Mouse (Mus musculus): ENCODE data around the gene B4galnt2. TPM values are rescaled to one million over a fixed set of nuclear protein-coding genes. Genes with fewer than 3 reads are reported as not detected.
A peak's percentile ranks its signal among the peaks of the same experiment; 100 is the strongest.

The B4galnt2 gene
- polyA plus RNA-seq, 1 experiment from 2014 or later = 0.11 TPM

- H3K9ac ChIP-seq (ENCODE audit: low read length) = no peak overlapping the region
- 68% methylated on average over 12 of the region's 12 CpGs for WGBS
- no peaks in the 10 kb centered on the region for H3K9me3 ChIP-seq (ENCODE audit: control insufficient read depth, low read length)
- H3K4me3 ChIP-seq (ENCODE audit: control insufficient read depth in 1 of 2, insufficient read depth in 1 of 2, low read depth in 1 of 2, low read length in 2 of 2) = no peak overlapping the region
- H3K4me2 ChIP-seq (ENCODE audit: low read length) = no peak overlapping the region
- no peaks in the 10 kb centered on the region for H3K4me1 ChIP-seq (ENCODE audit: control insufficient read depth in 2 of 2, insufficient read depth in 2 of 2, low read length in 2 of 2)
- no peaks in the 10 kb centered on the region for H3K36me3 ChIP-seq (ENCODE audit: control insufficient read depth, insufficient read depth, low read length)
- ATAC-seq (ENCODE audit: insufficient number of reproducible peaks, insufficient read depth, low FRiP score, low read depth) = no peak
- H3K27me3 ChIP-seq (ENCODE audit: control insufficient read depth, insufficient read depth, low read length) = peaks cover 37% of the 10 kb centered on the region
- no peak overlapping the region for H3K27ac ChIP-seq (replicated peaks in 1 of 2; ENCODE audit: control insufficient read depth in 1 of 2, insufficient read depth in 1 of 2, low read depth in 2 of 2, low read length in 2 of 2)
Measured at GRCm38 (mm10) chr11:95921991-95922621, 7.4 kb upstream of the B4galnt2 start.

GRCm38 (mm10) chr11:95916426-95916825 lies 1.7 kb upstream of the B4galnt2 start:
- Histone ChIP-seq H3K27ac (replicated peaks in 1 of 2; ENCODE audit: control insufficient read depth in 1 of 2, insufficient read depth in 1 of 2, low read depth in 2 of 2, low read length in 2 of 2) (no peak overlapping the region), H3K4me2 (ENCODE audit: low read length) (no peak overlapping the region), H3K27me3 (ENCODE audit: control insufficient read depth, insufficient read depth, low read length) (peaks cover 66% of the 10 kb centered on the region), H3K4me1 (ENCODE audit: control insufficient read depth in 2 of 2, insufficient read depth in 2 of 2, low read length in 2 of 2) (peaks cover 11 to 18% of the 10 kb centered on the region in 2 experiments), H3K9ac (ENCODE audit: low read length) (no peak overlapping the region), H3K36me3 (ENCODE audit: control insufficient read depth, insufficient read depth, low read length) (no peaks in the 10 kb centered on the region), H3K9me3 (ENCODE audit: control insufficient read depth, low read length) (no peaks in the 10 kb centered on the region), H3K4me3 (ENCODE audit: control insufficient read depth in 1 of 2, insufficient read depth in 1 of 2, low read depth in 1 of 2, low read length in 2 of 2) (no peak overlapping the region)
- 9% methylated on average over 5 of the region's 5 CpGs for whole genome bisulfite sequencing
- no peak for ATAC-seq (ENCODE audit: insufficient number of reproducible peaks, insufficient read depth, low FRiP score, low read depth)

DNA sequence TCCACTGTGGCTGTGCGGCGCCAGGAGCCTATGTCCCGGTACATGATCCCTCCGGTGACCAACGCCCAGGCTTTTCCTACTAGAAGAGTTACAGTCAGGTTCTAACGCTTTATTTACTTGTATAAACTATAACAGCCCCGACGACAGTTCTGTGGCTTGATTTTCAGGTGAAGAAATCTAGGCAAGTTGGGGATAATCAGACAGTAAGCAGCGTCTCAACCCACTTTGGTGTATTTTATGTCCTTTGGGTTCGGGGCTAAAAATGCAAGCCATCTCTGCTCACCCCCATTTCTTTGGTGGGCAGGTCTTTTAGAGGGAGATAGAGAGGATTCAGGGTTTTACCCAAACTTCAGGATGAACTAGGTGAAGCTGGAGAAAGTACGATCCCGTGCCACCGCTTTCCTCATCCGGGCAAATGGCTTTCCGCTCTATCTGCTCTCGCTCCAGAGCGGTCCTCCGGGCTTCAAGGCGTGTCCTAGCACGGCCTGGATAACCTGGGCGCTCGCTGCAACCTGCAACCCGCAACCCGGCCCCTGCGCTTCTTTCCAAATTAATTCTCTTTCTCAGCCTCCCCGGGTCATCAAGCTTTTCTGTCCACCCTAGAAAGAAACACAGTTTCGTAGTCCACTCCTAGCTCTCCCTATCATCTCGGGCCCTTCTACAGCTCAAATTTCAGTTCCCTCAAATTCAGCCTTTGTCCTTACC lies 467 bp upstream of the B4galnt2 start:
- peaks cover 11 to 18% of the 10 kb centered on the region in 2 experiments for H3K4me1 ChIP-seq (ENCODE audit: control insufficient read depth in 2 of 2, insufficient read depth in 2 of 2, low read length in 2 of 2)
- H3K9ac ChIP-seq (ENCODE audit: low read length) = 0 out of 2 replicates have a peak overlapping the region, but pooled peaks have one; percentile 30
- H3K27me3 ChIP-seq (ENCODE audit: control insufficient read depth, insufficient read depth, low read length) = peaks cover 63% of the 10 kb centered on the region
- H3K4me2 ChIP-seq (ENCODE audit: low read length) = peak overlapping the region; percentile 65
- H3K4me3 ChIP-seq (ENCODE audit: control insufficient read depth in 1 of 2, insufficient read depth in 1 of 2, low read depth in 1 of 2, low read length in 2 of 2) = peak overlapping the region; percentile 18 to 29
- no peaks in the 10 kb centered on the region for H3K36me3 ChIP-seq (ENCODE audit: control insufficient read depth, insufficient read depth, low read length)
- no peaks in the 10 kb centered on the region for H3K9me3 ChIP-seq (ENCODE audit: control insufficient read depth, low read length)
- ATAC-seq (ENCODE audit: insufficient number of reproducible peaks, insufficient read depth, low FRiP score, low read depth) = no peak
- no peak overlapping the region for H3K27ac ChIP-seq (replicated peaks in 1 of 2; ENCODE audit: control insufficient read depth in 1 of 2, insufficient read depth in 1 of 2, low read depth in 2 of 2, low read length in 2 of 2)
- WGBS = 2% methylated on average over 28 of the region's 28 CpGs

DNA sequence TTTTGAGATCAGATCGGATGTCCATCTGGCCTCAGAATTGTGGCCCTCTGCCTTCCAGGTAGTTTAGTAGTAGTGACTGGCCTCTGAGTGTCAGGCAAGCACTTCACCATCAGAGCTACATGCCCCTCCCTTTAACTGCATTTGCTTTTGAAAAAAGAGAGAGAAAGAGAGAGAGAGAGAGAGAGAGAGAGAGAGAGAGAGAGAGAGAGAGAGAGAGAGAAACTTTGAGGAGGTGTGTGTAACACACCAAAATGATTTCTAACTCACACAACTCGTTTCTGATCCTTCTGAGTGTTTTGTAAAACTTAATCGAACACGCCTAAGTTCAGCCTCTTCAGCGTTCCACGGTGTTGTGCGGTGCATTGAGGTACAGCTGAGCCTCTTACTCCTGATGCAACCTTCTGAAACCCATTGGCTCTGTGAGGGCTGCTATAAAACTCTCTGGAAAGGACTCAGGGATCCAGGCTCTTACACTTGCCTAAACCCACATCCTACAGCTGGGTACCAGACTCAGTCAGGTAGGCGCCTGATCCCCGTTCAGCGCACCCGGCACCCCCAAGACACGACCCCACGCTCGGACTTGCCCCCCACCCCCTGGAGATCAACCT lies 628 bp downstream of the B4galnt2 start:
- peak overlapping the region; percentile 65 for H3K4me2 ChIP-seq (ENCODE audit: low read length)
- H3K9ac ChIP-seq (ENCODE audit: low read length) = no peak overlapping the region
- H3K4me3 ChIP-seq (ENCODE audit: control insufficient read depth in 1 of 2, insufficient read depth in 1 of 2, low read depth in 1 of 2, low read length in 2 of 2) = peak overlapping the region in 1 of 2 experiments; percentile 29; a peak in 3 of 4 replicates
- no peaks in the 10 kb centered on the region for H3K36me3 ChIP-seq (ENCODE audit: control insufficient read depth, insufficient read depth, low read length)
- WGBS = 6% methylated on average over 14 of the region's 14 CpGs
- no peak for ATAC-seq (ENCODE audit: insufficient number of reproducible peaks, insufficient read depth, low FRiP score, low read depth)
- peaks cover 11 to 18% of the 10 kb centered on the region in 2 experiments for H3K4me1 ChIP-seq (ENCODE audit: control insufficient read depth in 2 of 2, insufficient read depth in 2 of 2, low read length in 2 of 2)
- H3K27ac ChIP-seq (replicated peaks in 1 of 2; ENCODE audit: control insufficient read depth in 1 of 2, insufficient read depth in 1 of 2, low read depth in 2 of 2, low read length in 2 of 2) = no peak overlapping the region
- no peaks in the 10 kb centered on the region for H3K9me3 ChIP-seq (ENCODE audit: control insufficient read depth, low read length)
- H3K27me3 ChIP-seq (ENCODE audit: control insufficient read depth, insufficient read depth, low read length) = peaks cover 59% of the 10 kb centered on the region

DNA sequence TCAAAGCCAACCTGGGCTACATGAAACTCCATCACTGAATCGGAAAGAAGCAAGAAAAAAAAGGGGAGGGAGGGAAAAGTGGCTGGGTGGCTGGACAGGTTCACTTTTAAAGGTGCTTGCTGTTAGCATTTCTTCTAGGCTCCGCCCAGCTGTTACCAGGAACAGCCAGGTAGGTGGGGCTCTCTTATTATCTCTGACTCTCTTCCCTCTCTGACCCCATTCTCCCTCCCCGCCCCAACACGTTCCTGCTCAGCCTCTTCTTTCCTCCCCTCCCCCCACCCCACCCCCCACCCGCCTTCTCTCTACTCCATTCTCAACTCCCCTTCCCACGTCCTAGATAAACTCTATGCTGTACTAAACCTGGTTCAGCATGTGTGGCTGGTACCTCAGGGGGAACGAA lies 3.1 kb downstream of the B4galnt2 start:
- no peak overlapping the region for H3K4me3 ChIP-seq (ENCODE audit: control insufficient read depth in 1 of 2, insufficient read depth in 1 of 2, low read depth in 1 of 2, low read length in 2 of 2)
- no peaks in the 10 kb centered on the region for H3K9me3 ChIP-seq (ENCODE audit: control insufficient read depth, low read length)
- ATAC-seq (ENCODE audit: insufficient number of reproducible peaks, insufficient read depth, low FRiP score, low read depth) = no peak
- H3K36me3 ChIP-seq (ENCODE audit: control insufficient read depth, insufficient read depth, low read length) = no peaks in the 10 kb centered on the region
- H3K27ac ChIP-seq (replicated peaks in 1 of 2; ENCODE audit: control insufficient read depth in 1 of 2, insufficient read depth in 1 of 2, low read depth in 2 of 2, low read length in 2 of 2) = no peak overlapping the region
- 20% methylated on average over 7 of the region's 7 CpGs for WGBS
- H3K4me1 ChIP-seq (ENCODE audit: control insufficient read depth in 2 of 2, insufficient read depth in 2 of 2, low read length in 2 of 2) = peaks cover 11 to 18% of the 10 kb centered on the region in 2 experiments
- H3K4me2 ChIP-seq (ENCODE audit: low read length) = no peak overlapping the region
- H3K9ac ChIP-seq (ENCODE audit: low read length) = no peak overlapping the region
- peaks cover 39% of the 10 kb centered on the region for H3K27me3 ChIP-seq (ENCODE audit: control insufficient read depth, insufficient read depth, low read length)

GRCm38 (mm10) chr11:95907805-95908524 lies 6.7 kb downstream of the B4galnt2 start:
- Histone ChIP-seq H3K4me3 (ENCODE audit: control insufficient read depth in 1 of 2, insufficient read depth in 1 of 2, low read depth in 1 of 2, low read length in 2 of 2) (no peak overlapping the region), H3K27ac (replicated peaks in 1 of 2; ENCODE audit: control insufficient read depth in 1 of 2, insufficient read depth in 1 of 2, low read depth in 2 of 2, low read length in 2 of 2) (no peak overlapping the region), H3K9me3 (ENCODE audit: control insufficient read depth, low read length) (no peaks in the 10 kb centered on the region), H3K36me3 (ENCODE audit: control insufficient read depth, insufficient read depth, low read length) (no peaks in the 10 kb centered on the region), H3K4me1 (ENCODE audit: control insufficient read depth in 2 of 2, insufficient read depth in 2 of 2, low read length in 2 of 2) (no peaks in the 10 kb centered on the region; a peak in 1 of 4 replicates), H3K4me2 (ENCODE audit: low read length) (no peak overlapping the region), H3K9ac (ENCODE audit: low read length) (no peak overlapping the region), H3K27me3 (ENCODE audit: control insufficient read depth, insufficient read depth, low read length) (peaks cover 5% of the 10 kb centered on the region)
- 84% methylated on average over 5 of the region's 5 CpGs for WGBS
- no peak for ATAC-seq (ENCODE audit: insufficient number of reproducible peaks, insufficient read depth, low FRiP score, low read depth)

DNA sequence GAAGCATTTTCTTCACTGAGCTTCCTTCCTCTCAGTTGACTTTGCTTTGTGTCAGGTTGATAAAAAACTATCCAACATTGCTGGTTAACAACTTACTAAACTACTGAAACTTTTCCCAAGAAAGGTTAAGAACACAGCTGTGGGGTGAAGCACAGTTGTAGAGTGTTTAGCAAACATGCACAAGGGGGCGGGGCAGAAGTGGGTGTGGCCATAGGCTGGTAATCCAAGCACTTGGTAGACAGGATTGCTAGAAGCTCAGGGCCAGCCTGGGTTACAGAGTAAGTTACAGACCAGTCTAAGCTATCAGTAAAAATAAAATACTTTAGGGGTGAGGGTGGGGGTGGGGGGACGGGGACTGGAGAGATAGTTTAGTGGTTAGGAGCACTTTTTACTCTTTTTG lies 10.4 kb downstream of the B4galnt2 start:
- H3K27ac ChIP-seq (replicated peaks in 1 of 2; ENCODE audit: control insufficient read depth in 1 of 2, insufficient read depth in 1 of 2, low read depth in 2 of 2, low read length in 2 of 2) = no peak overlapping the region
- H3K4me1 ChIP-seq (ENCODE audit: control insufficient read depth in 2 of 2, insufficient read depth in 2 of 2, low read length in 2 of 2) = no peaks in the 10 kb centered on the region
- no peak overlapping the region for H3K9ac ChIP-seq (ENCODE audit: low read length)
- H3K4me2 ChIP-seq (ENCODE audit: low read length) = no peak overlapping the region
- H3K9me3 ChIP-seq (ENCODE audit: control insufficient read depth, low read length) = no peaks in the 10 kb centered on the region
- 50% methylated on average over 2 of the region's 2 CpGs for WGBS
- ATAC-seq (ENCODE audit: insufficient number of reproducible peaks, insufficient read depth, low FRiP score, low read depth) = no peak
- H3K27me3 ChIP-seq (ENCODE audit: control insufficient read depth, insufficient read depth, low read length) = no peaks in the 10 kb centered on the region
- H3K4me3 ChIP-seq (ENCODE audit: control insufficient read depth in 1 of 2, insufficient read depth in 1 of 2, low read depth in 1 of 2, low read length in 2 of 2) = no peak overlapping the region
- no peaks in the 10 kb centered on the region for H3K36me3 ChIP-seq (ENCODE audit: control insufficient read depth, insufficient read depth, low read length)

Measured in heart, embryonic 14.5 days (tissue).